Mouse (Mus musculus) embryonic facial prominence, embryonic 11.5 days (tissue): ENCODE data around the gene Slc6a20b. TPM values are rescaled to one million over a fixed set of nuclear protein-coding genes. Genes with fewer than 3 reads are reported as not detected.

ENCODE experiments used
- ATAC-seq: fragments of 200-750 bp; cut with Nextera tagmentation; replicated peaks from 2 replicates; pipeline ENCODE4 v1.8.0; 2017; ENCODE audit warnings: low read depth; ENCODE audit not compliant: insufficient number of reproducible peaks, low FRiP score, low TSS enrichment
- DNase-seq: peaks from one replicate; pipeline ENCODE4 v3.0.0-alpha.2; 2015; ENCODE audit warnings: low spot score
- H3K27ac ChIP-seq: fragments of 300-500 bp; sonication (generic); replicated peaks from 2 replicates; pipeline ENCODE4 v1.5.1; 2014; ENCODE audit warnings: mild to moderate bottlenecking, low read depth, low read length, control low read depth
- H3K27me3 ChIP-seq: fragments of 300-500 bp; sonication (generic); 2 replicates; pipeline ENCODE4 v1.6.1; 2014; ENCODE audit warnings: mild to moderate bottlenecking, low read length, moderate library complexity, mixed read lengths; ENCODE audit not compliant: control insufficient read depth, insufficient read depth
- H3K36me3 ChIP-seq: fragments of 300-500 bp; sonication (generic); replicated peaks from 2 replicates; pipeline ENCODE4 v1.6.1; 2014; ENCODE audit warnings: low read depth, mild to moderate bottlenecking, low read length, moderate library complexity, mixed read lengths; ENCODE audit not compliant: control insufficient read depth, insufficient read depth
- H3K4me1 ChIP-seq: fragments of 300-500 bp; sonication (generic); 2 replicates; pipeline ENCODE4 v1.6.1; 2014; ENCODE audit warnings: low read length, mixed read lengths; ENCODE audit not compliant: control insufficient read depth, insufficient read depth
- H3K4me2 ChIP-seq: fragments of 300-500 bp; sonication (generic); 2 replicates; pipeline ENCODE4 v1.6.1; 2014; ENCODE audit warnings: low read depth, mild to moderate bottlenecking, control low read depth, low read length, moderate library complexity
- H3K4me3 ChIP-seq: fragments of 300-500 bp; sonication (generic); 2 replicates; pipeline ENCODE4 v1.5.1; 2014; ENCODE audit warnings: low read depth, low read length, control low read depth
- H3K9ac ChIP-seq: fragments of 300-500 bp; sonication (generic); replicated peaks from 2 replicates; pipeline ENCODE4 v1.6.1; 2014; ENCODE audit warnings: mild to moderate bottlenecking, control low read depth, low read length
- H3K9me3 ChIP-seq: fragments of 300-500 bp; sonication (generic); replicated peaks from 2 replicates; pipeline ENCODE4 v1.6.1; 2016; ENCODE audit warnings: mild to moderate bottlenecking, low read length, inconsistent platforms, mixed read lengths; ENCODE audit not compliant: control insufficient read depth
- WGBS: fragments of 180-500 bp; shearing (Covaris S2); extraction: QIAGEN DNeasy Blood & Tissue Kit; methylation state at CpG from one replicate; pipeline ENCODE4 v1.1.7; 2014; 5-methylcytosine and 5-hydroxymethylcytosine counted together
- polyA plus RNA-seq: library from polyadenylated mRNA; unstranded; fragments of >200 nt; fragmentation: Nextera tagmentation; extraction: Ambion mirVana; gene quantifications from 2 replicates; pipeline ENCODE4 v1.2.1, GENCODE M21; 2014

The Slc6a20b gene
- polyA plus RNA-seq, 1 experiment from 2014 or later: 0.03 TPM

DNA sequence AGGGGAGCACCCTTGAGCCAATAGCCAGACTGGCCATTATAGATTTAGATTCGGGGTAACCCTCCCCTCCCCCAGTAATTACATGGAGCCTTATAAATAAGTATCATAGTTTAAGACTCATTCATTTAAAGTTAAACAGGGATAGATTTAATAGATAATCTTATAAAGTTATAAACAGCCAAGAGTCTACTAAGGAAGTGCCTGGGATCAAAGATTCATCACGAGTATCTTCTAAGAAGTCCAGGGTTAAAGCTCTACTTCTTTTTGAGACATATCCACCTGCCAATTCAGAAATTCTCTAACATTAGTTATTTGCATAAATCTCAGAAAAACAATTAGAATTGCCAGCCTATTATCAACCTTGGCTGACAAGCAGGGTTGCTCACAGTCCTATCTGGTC is 7.6 kb downstream of the Slc6a20b start:
- Histone ChIP-seq H3K27me3 (no peaks in the 10 kb centered on the region), H3K9me3 (no peaks in the 10 kb centered on the region), H3K4me2 (no peak overlapping the region), H3K27ac (no peak overlapping the region), H3K9ac (no peak overlapping the region), H3K36me3 (no peaks in the 10 kb centered on the region), H3K4me3 (no peak overlapping the region), H3K4me1 (no peaks in the 10 kb centered on the region)
- ATAC-seq (no peak), DNase-seq (no peak)
- WGBS: 88% methylated on average over 2 of the region's 2 CpGs

DNA sequence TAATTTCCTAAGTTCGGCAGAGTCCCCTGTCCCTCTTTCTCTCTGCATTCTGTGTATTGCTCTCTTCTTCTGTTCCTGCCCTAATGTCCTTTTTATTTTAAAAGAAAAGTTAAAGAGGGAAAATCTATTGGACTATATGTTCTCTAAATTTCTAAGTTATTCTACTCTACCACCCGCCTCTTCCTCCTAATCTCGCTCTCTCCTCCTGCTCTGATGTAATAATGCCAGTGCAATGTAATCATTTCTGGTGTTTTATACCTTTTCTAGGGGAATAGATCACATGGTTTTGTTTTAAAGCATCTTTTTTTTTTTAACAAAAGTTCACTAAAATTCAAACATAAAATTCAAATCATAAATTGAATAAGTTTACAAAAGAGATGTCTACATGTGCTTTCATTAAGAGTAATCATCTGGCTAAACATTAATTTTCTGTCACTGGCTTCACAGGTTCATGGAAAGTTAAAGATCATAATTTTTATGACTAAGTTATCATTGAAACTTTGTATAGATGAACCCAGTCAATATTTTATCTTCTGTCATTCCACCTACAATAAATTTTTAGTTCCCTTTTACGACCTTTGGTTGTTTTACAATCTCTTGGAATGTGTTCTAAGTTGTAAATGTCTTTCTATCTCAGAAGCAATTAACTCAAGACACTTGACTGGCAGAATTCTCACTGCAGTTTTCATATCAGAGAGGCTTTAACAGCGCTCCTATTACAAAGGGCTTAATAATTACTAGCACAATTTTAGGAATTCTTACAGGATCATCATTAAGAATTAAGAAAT is 11.9 kb downstream of the Slc6a20b start:
- Histone ChIP-seq H3K9me3 (no peaks in the 10 kb centered on the region), H3K27me3 (no peaks in the 10 kb centered on the region), H3K9ac (no peak overlapping the region), H3K4me2 (no peak overlapping the region), H3K27ac (no peak overlapping the region), H3K4me3 (no peak overlapping the region), H3K36me3 (no peaks in the 10 kb centered on the region), H3K4me1 (no peaks in the 10 kb centered on the region)
- DNase-seq (no peak), ATAC-seq (no peak)
- WGBS: 91% methylated on average over 5 of the region's 5 CpGs

DNA sequence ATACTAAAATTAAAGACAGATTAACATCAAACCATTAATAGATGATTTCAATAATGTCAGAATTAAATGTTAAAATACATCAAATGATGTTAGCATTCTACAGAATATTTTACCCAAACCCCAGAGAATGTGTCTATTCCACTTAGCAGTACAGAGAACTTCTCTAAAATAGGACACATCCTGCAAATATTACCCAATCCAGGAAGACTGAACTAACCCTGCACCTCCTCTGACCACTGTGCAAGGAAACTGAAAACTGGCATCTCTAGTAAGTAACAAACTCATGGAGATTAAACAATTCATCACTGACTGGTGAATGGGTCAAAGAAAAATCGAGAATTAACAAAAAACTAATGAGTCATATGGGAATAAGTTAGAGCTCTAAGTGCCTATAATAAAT is 30.8 kb downstream of the Slc6a20b start:
- 78% methylated on average over 1 of the region's 1 CpGs for WGBS
- H3K9ac ChIP-seq: no peak overlapping the region
- no peaks in the 10 kb centered on the region for H3K36me3 ChIP-seq
- no peaks in the 10 kb centered on the region for H3K4me1 ChIP-seq
- H3K4me3 ChIP-seq: no peak overlapping the region
- ATAC-seq: no peak
- H3K27me3 ChIP-seq: no peaks in the 10 kb centered on the region
- no peak for DNase-seq
- no peaks in the 10 kb centered on the region for H3K9me3 ChIP-seq
- no peak overlapping the region for H3K27ac ChIP-seq
- H3K4me2 ChIP-seq: no peak overlapping the region

DNA sequence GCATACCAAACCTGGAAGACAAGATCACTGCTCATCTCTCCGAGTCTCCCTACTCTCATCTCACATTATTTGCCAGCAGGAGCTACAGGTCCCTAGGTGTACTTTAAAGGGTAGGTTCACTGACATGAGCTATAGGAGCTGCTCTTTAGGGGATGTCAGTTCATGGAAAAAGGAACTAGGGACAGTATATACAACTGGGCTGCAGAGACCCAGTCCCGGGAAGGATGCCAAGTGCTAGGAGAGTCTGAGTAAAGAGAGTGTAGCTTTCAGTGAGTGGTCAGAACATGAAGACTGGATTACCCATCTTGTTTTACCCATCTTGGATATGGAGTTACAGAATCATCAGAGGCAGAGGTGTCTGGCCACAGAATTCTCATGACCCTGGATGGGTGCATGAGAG is 35.0 kb downstream of the Slc6a20b start:
- Histone ChIP-seq H3K36me3 (no peaks in the 10 kb centered on the region), H3K4me1 (no peaks in the 10 kb centered on the region), H3K4me2 (no peak overlapping the region), H3K9ac (no peak overlapping the region), H3K4me3 (no peak overlapping the region), H3K27me3 (no peaks in the 10 kb centered on the region), H3K9me3 (no peaks in the 10 kb centered on the region), H3K27ac (no peak overlapping the region)
- DNase-seq (no peak), ATAC-seq (no peak)
- whole genome bisulfite sequencing: 91% methylated on average over 2 of the region's 2 CpGs

DNA sequence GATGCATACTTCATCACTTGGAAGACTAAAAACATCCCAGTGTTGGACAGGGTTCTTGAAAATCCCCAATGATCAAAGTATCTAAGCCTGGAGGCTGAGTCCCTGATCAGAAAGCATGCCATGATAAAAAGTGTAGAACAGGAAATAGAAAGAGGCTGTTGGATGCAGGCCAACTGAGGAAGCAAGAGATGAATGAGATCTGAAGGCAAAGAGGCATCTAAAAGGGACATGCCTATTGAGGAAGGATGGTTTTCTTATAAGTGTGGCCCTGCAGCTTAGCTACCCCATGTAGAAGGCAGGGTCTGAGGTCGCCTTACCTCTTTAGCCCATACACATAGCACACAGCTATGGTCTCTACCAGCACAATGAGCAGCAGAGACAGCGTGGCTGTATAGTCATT is 35.5 kb downstream of the Slc6a20b start:
- Histone ChIP-seq H3K36me3 (no peaks in the 10 kb centered on the region), H3K4me2 (no peak overlapping the region), H3K9ac (no peak overlapping the region), H3K4me1 (no peaks in the 10 kb centered on the region), H3K27me3 (no peaks in the 10 kb centered on the region), H3K9me3 (no peaks in the 10 kb centered on the region), H3K27ac (no peak overlapping the region), H3K4me3 (no peak overlapping the region)
- DNase-seq (no peak), ATAC-seq (no peak)
- WGBS: 92% methylated on average over 2 of the region's 2 CpGs

DNA sequence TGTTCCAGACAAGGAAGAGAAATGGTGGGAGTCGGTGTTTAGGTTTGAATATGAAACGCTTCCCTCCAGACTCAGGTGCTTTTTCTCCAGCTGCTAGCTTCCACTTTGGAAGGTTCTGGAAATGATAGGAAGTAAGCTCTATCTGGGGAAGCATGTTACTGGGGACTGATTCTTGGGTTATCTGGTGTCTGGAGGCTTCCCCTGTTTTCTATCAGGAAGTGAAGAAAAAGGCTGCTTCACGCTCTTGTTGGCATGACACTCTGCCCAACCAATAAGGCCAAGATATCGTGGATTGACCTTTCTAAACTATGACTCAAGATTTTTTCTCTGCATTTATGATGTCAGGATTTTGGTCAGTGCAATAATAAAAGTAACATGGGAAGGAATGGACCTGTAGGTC is 37.2 kb downstream of the Slc6a20b start:
- 91% methylated on average over 4 of the region's 4 CpGs for WGBS
- Histone ChIP-seq H3K27me3 (no peaks in the 10 kb centered on the region), H3K4me1 (no peaks in the 10 kb centered on the region), H3K36me3 (no peaks in the 10 kb centered on the region), H3K9ac (no peak overlapping the region), H3K4me2 (no peak overlapping the region), H3K9me3 (no peaks in the 10 kb centered on the region), H3K27ac (no peak overlapping the region), H3K4me3 (no peak overlapping the region)
- DNase-seq (no peak), ATAC-seq (no peak)

DNA sequence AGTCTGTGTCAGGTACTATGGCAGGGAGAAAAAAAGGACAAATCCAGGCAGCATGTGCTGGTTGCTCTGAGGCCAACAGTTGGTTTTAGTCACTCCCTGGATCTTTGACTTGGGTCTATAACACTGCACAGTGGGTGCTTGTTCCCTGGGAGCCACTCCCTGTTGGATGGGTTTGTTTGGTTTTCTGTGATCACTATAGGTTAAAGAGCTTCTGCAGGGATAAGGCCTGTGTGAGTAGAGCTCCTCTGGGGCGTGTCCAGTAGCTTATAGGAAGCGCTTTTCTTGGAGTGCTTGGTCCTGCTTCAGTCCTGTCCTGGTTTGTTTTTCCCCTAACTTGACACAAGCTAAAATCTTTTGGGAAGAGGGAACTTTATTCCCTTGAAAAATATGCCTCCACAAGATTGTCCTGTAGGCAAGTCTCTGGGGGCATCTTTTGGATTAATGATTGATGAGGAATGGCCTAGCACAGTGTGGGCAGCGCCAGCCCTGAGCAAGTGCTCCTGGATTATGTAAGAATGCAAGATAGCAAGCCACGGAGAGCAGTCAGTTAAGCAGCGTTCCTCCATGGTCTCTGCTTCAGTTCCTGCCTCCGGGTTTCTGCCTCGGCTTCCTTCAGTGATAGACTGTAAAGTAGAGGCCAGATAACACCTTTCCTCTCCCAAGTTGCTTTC is 43.0 kb downstream of the Slc6a20b start:
- no peak overlapping the region for H3K4me2 ChIP-seq
- no peaks in the 10 kb centered on the region for H3K9me3 ChIP-seq
- no peak overlapping the region for H3K27ac ChIP-seq
- DNase-seq (no peak), ATAC-seq (no peak)
- H3K4me1 ChIP-seq: no peaks in the 10 kb centered on the region
- H3K9ac ChIP-seq: no peak overlapping the region
- H3K4me3 ChIP-seq: no peak overlapping the region
- H3K36me3 ChIP-seq: no peaks in the 10 kb centered on the region
- no peaks in the 10 kb centered on the region for H3K27me3 ChIP-seq
- 90% methylated on average over 7 of the region's 7 CpGs for WGBS

DNA sequence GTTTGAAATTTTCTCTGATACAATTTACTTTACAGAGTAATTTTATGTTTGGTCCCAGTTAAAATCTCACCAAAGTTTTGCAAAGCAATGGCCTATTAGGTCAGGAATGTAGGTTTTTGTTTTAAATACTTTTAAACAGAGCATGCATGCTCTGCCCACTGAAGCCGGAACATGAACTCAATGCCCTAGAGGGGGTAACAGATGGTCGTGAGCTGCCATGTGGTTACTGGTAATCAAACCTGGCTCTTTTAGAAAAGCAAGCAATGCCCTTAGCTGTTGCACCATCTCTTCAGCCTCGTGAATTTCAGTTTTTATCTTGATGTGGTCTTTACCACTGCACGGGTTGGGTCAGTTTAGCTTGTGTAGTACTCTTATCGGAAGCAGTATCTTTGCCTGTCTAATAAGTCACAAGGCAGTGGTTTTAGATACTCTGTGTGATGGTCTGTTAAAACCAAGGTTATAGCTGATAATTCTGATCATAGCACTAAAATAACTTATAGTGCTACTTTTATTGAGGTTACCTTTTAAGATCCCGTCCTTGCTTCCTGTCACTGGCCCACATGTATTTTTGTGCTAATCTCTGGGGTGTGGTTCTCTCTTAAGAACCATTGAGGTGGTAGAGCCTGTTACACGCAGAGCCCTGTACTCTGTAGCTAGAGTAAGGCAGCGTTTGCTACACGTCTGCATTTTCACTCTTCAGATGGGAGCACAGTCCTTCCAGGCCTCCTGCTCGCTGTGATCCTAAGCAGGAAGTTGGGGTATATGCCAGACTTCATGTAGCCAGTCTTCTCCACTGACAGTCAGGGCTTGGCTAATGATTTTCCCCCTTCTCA is 54.8 kb downstream of the Slc6a20b start:
- Histone ChIP-seq H3K9ac (no peak overlapping the region), H3K36me3 (no peaks in the 10 kb centered on the region; the same call in 1 of the 2 replicates), H3K4me1 (no peaks in the 10 kb centered on the region), H3K27me3 (no peaks in the 10 kb centered on the region), H3K4me2 (no peak overlapping the region), H3K4me3 (no peak overlapping the region), H3K9me3 (no peaks in the 10 kb centered on the region), H3K27ac (no peak overlapping the region)
- 81% methylated on average over 10 of the region's 10 CpGs for WGBS
- no peak for ATAC-seq
- DNase-seq: no peak
